Mouse (Mus musculus) adrenal gland, adult 2 months (tissue): ENCODE measurements around the gene Dusp10. TPM values are rescaled to one million over a fixed set of nuclear protein-coding genes. Genes with fewer than 3 reads are reported as not detected.

ENCODE experiments used
- DNase-seq: peaks from one replicate; pipeline ENCODE4 v3.0.0; 2021
- polyA plus RNA-seq: library from polyadenylated mRNA; depleted of rRNA; stranded (reverse); fragments of >200 nt; gene quantifications from 2 replicates; pipeline ENCODE4 v1.2.3, GENCODE M21; 2012
- total RNA-seq, 2 experiments: library from RNA; stranded (reverse); gene quantifications; 2 replicates each; pipeline ENCODE4 v1.2.3; 2021

Gene Dusp10
- total and polyA plus RNA-seq, 3 experiments, result 15.8 to 24.2 (median 17.8) TPM

- no peak for DNase-seq
These were observed 41.1 kb downstream of the Dusp10 start for GRCm38 (mm10) chr1:184054176-184054575.

GRCm38 (mm10) chr1:184058206-184058605 lies 45.1 kb downstream of the Dusp10 start:
- DNase-seq, result no peak

- DNase-seq, result no peak
These were observed 46.7 kb downstream of the Dusp10 start for GRCm38 (mm10) chr1:184059814-184060213.

- DNase-seq, result no peak
These were observed 47.3 kb downstream of the Dusp10 start for GRCm38 (mm10) chr1:184060381-184060780.

- DNase-seq, result no peak
These were observed 48.0 kb downstream of the Dusp10 start for GRCm38 (mm10) chr1:184060828-184061734.

GRCm38 (mm10) chr1:184061901-184062300 lies 48.8 kb downstream of the Dusp10 start:
- no peak for DNase-seq

- DNase-seq, result no peak
These were observed 51.2 kb downstream of the Dusp10 start for GRCm38 (mm10) chr1:184064306-184064705.

- DNase-seq, result no peak
These were observed 52.7 kb downstream of the Dusp10 start for GRCm38 (mm10) chr1:184065589-184066361.

GRCm38 (mm10) chr1:184066460-184067287 lies 53.6 kb downstream of the Dusp10 start:
- DNase-seq, result no peak

- DNase-seq, result peak; percentile 71
These were observed 54.8 kb downstream of the Dusp10 start for GRCm38 (mm10) chr1:184067704-184068558.

- DNase-seq, result no peak
These were observed 55.9 kb downstream of the Dusp10 start for GRCm38 (mm10) chr1:184068971-184069370.

GRCm38 (mm10) chr1:184076065-184076464 lies 63.0 kb downstream of the Dusp10 start:
- DNase-seq, result no peak

GRCm38 (mm10) chr1:184076756-184077155 lies 63.7 kb downstream of the Dusp10 start:
- DNase-seq, result peak; percentile 56

GRCm38 (mm10) chr1:184079304-184079703 lies 66.2 kb downstream of the Dusp10 start:
- no peak for DNase-seq

GRCm38 (mm10) chr1:184082661-184083060 lies 69.6 kb downstream of the Dusp10 start:
- peak; percentile 29 for DNase-seq

- DNase-seq, result peak; percentile 84
These were observed 70.1 kb downstream of the Dusp10 start for GRCm38 (mm10) chr1:184083166-184083565.

- peak; percentile 84 for DNase-seq
These were observed 71.9 kb downstream of the Dusp10 start for GRCm38 (mm10) chr1:184084961-184085360.

- no peak for DNase-seq
These were observed 77.4 kb downstream of the Dusp10 start for GRCm38 (mm10) chr1:184090515-184090914.

GRCm38 (mm10) chr1:184094914-184095313 lies 81.8 kb downstream of the Dusp10 start:
- no peak for DNase-seq

- no peak for DNase-seq
These were observed 87.3 kb downstream of the Dusp10 start for GRCm38 (mm10) chr1:184100414-184100813.
